Mouse (Mus musculus): ENCODE measurements around the gene Krt23. TPM values are rescaled to one million over a fixed set of nuclear protein-coding genes. Genes with fewer than 3 reads are reported as not detected.

Krt23 gene
- polyA plus RNA-seq, 1 experiment from 2014 or later, result not detected

GRCm38 (mm10) chr11:99473433-99473832, 19.5 kb downstream of the Krt23 start:
- 80% methylated on average over 6 of the region's 6 CpGs for WGBS
- H3K27me3 ChIP-seq (replicated peaks), result no peaks in the 10 kb centered on the region

GRCm38 (mm10) chr11:99472405-99472804, 20.5 kb downstream of the Krt23 start:
- H3K27me3 ChIP-seq (replicated peaks), result no peaks in the 10 kb centered on the region
- H3K9me3 ChIP-seq, result no peaks in the 10 kb centered on the region
- no peak overlapping the region for H3K4me2 ChIP-seq (replicated peaks)
- H3K36me3 ChIP-seq, result no peaks in the 10 kb centered on the region
- H3K4me3 ChIP-seq, result no peak overlapping the region
- 82% methylated on average over 4 of the region's 4 CpGs for WGBS
- no peak overlapping the region for H3K9ac ChIP-seq
- H3K4me1 ChIP-seq, result no peaks in the 10 kb centered on the region
- no peak overlapping the region for H3K27ac ChIP-seq
- no peak for ATAC-seq (ENCODE audit: low FRiP score, low read depth)

More at GRCm38 (mm10) chr11:99473433-99473832, 19.5 kb downstream of the Krt23 start:
- Histone ChIP-seq H3K4me2 (replicated peaks) (no peak overlapping the region), H3K9me3 (no peaks in the 10 kb centered on the region), H3K27ac (no peak overlapping the region), H3K9ac (no peak overlapping the region), H3K4me1 (no peaks in the 10 kb centered on the region), H3K4me3 (no peak overlapping the region), H3K36me3 (no peaks in the 10 kb centered on the region)
- no peak for ATAC-seq (ENCODE audit: low FRiP score, low read depth)

GRCm38 (mm10) chr11:99471946-99472345, 21.0 kb downstream of the Krt23 start:
- Histone ChIP-seq H3K4me1 (no peaks in the 10 kb centered on the region), H3K4me3 (no peak overlapping the region), H3K36me3 (no peaks in the 10 kb centered on the region), H3K27ac (no peak overlapping the region), H3K4me2 (replicated peaks) (no peak overlapping the region), H3K27me3 (replicated peaks) (no peaks in the 10 kb centered on the region), H3K9me3 (no peaks in the 10 kb centered on the region), H3K9ac (no peak overlapping the region)
- WGBS, result 95% methylated on average over 6 of the region's 6 CpGs
- no peak for ATAC-seq (ENCODE audit: low FRiP score, low read depth)

- no peaks in the 10 kb centered on the region for H3K27me3 ChIP-seq (replicated peaks)
- H3K27ac ChIP-seq, result no peak overlapping the region
- no peak overlapping the region for H3K4me3 ChIP-seq
- H3K4me2 ChIP-seq (replicated peaks), result no peak overlapping the region
- H3K9me3 ChIP-seq, result no peaks in the 10 kb centered on the region
- ATAC-seq (ENCODE audit: low FRiP score, low read depth), result no peak
- no peaks in the 10 kb centered on the region for H3K36me3 ChIP-seq
- no peak overlapping the region for H3K9ac ChIP-seq
- H3K4me1 ChIP-seq, result no peaks in the 10 kb centered on the region
- 89% methylated on average over 4 of the region's 4 CpGs for WGBS
These were observed 23.7 kb downstream of the Krt23 start for GRCm38 (mm10) chr11:99469228-99469627.

GRCm38 (mm10) chr11:99468566-99468965, 24.4 kb downstream of the Krt23 start:
- 88% methylated on average over 11 of the region's 11 CpGs for WGBS
- H3K4me3 ChIP-seq, result no peak overlapping the region

GRCm38 (mm10) chr11:99466316-99466715, 26.6 kb downstream of the Krt23 start:
- no peak for ATAC-seq (ENCODE audit: low FRiP score, low read depth)
- WGBS, result 33% methylated on average over 7 of the region's 7 CpGs

More at GRCm38 (mm10) chr11:99468566-99468965, 24.4 kb downstream of the Krt23 start:
- Histone ChIP-seq H3K36me3 (no peaks in the 10 kb centered on the region), H3K9ac (no peak overlapping the region), H3K9me3 (no peaks in the 10 kb centered on the region), H3K4me1 (no peaks in the 10 kb centered on the region), H3K4me2 (replicated peaks) (no peak overlapping the region), H3K27ac (no peak overlapping the region), H3K27me3 (replicated peaks) (no peaks in the 10 kb centered on the region)
- no peak for ATAC-seq (ENCODE audit: low FRiP score, low read depth)

GRCm38 (mm10) chr11:99464836-99465235, 28.1 kb downstream of the Krt23 start:
- H3K36me3 ChIP-seq, result no peaks in the 10 kb centered on the region
- no peak overlapping the region for H3K4me3 ChIP-seq
- no peak for ATAC-seq (ENCODE audit: low FRiP score, low read depth)
- no peaks in the 10 kb centered on the region for H3K9me3 ChIP-seq
- H3K27ac ChIP-seq, result no peak overlapping the region
- no peak overlapping the region for H3K4me2 ChIP-seq (replicated peaks)
- 7% methylated on average over 5 of the region's 5 CpGs for WGBS
- no peaks in the 10 kb centered on the region for H3K4me1 ChIP-seq
- H3K27me3 ChIP-seq (replicated peaks), result 0 out of 2 replicates have a peak, but pooled peaks cover 3% of the 10 kb centered on the region
- no peak overlapping the region for H3K9ac ChIP-seq

More at GRCm38 (mm10) chr11:99466316-99466715, 26.6 kb downstream of the Krt23 start:
- Histone ChIP-seq H3K27ac (no peak overlapping the region), H3K36me3 (no peaks in the 10 kb centered on the region), H3K4me2 (replicated peaks) (no peak overlapping the region), H3K27me3 (replicated peaks) (0 out of 2 replicates have a peak, but pooled peaks cover 3% of the 10 kb centered on the region), H3K4me1 (no peaks in the 10 kb centered on the region), H3K9me3 (no peaks in the 10 kb centered on the region), H3K4me3 (no peak overlapping the region), H3K9ac (no peak overlapping the region)

GRCm38 (mm10) chr11:99463155-99463554, 29.8 kb downstream of the Krt23 start:
- 0 out of 2 replicates have a peak, but pooled peaks cover 3% of the 10 kb centered on the region for H3K27me3 ChIP-seq (replicated peaks)
- ATAC-seq (ENCODE audit: low FRiP score, low read depth), result no peak
- H3K4me2 ChIP-seq (replicated peaks), result no peak overlapping the region
- WGBS, result 17% methylated on average over 8 of the region's 8 CpGs
- H3K27ac ChIP-seq, result no peak overlapping the region
- no peak overlapping the region for H3K4me3 ChIP-seq
- no peaks in the 10 kb centered on the region for H3K36me3 ChIP-seq
- H3K9ac ChIP-seq, result no peak overlapping the region
- H3K9me3 ChIP-seq, result no peaks in the 10 kb centered on the region
- H3K4me1 ChIP-seq, result no peaks in the 10 kb centered on the region

- Histone ChIP-seq H3K36me3 (no peaks in the 10 kb centered on the region), H3K4me1 (no peaks in the 10 kb centered on the region), H3K4me3 (no peak overlapping the region), H3K27me3 (replicated peaks) (0 out of 2 replicates have a peak, but pooled peaks cover 3% of the 10 kb centered on the region), H3K9ac (no peak overlapping the region), H3K9me3 (no peaks in the 10 kb centered on the region), H3K27ac (no peak overlapping the region), H3K4me2 (replicated peaks) (no peak overlapping the region)
- no peak for ATAC-seq (ENCODE audit: low FRiP score, low read depth)
- 53% methylated on average over 7 of the region's 7 CpGs for WGBS
These were observed 31.2 kb downstream of the Krt23 start for GRCm38 (mm10) chr11:99461736-99462135.

- Histone ChIP-seq H3K36me3 (no peaks in the 10 kb centered on the region), H3K4me1 (no peaks in the 10 kb centered on the region), H3K4me2 (replicated peaks) (no peak overlapping the region), H3K27ac (no peak overlapping the region), H3K27me3 (replicated peaks) (0 out of 2 replicates have a peak, but pooled peaks cover 3% of the 10 kb centered on the region), H3K9me3 (no peaks in the 10 kb centered on the region), H3K9ac (no peak overlapping the region), H3K4me3 (no peak overlapping the region)
- 75% methylated on average over 7 of the region's 7 CpGs for WGBS
- no peak for ATAC-seq (ENCODE audit: low FRiP score, low read depth)
These were observed 34.0 kb downstream of the Krt23 start for GRCm38 (mm10) chr11:99458887-99459286.

- H3K4me2 ChIP-seq (replicated peaks), result no peak overlapping the region
- H3K9ac ChIP-seq, result no peak overlapping the region
- ATAC-seq (ENCODE audit: low FRiP score, low read depth), result no peak
- no peak overlapping the region for H3K27ac ChIP-seq
- H3K4me1 ChIP-seq, result no peaks in the 10 kb centered on the region
- 52% methylated on average over 10 of the region's 10 CpGs for WGBS
- no peaks in the 10 kb centered on the region for H3K36me3 ChIP-seq
- H3K27me3 ChIP-seq (replicated peaks), result no peaks in the 10 kb centered on the region
- no peaks in the 10 kb centered on the region for H3K9me3 ChIP-seq
- no peak overlapping the region for H3K4me3 ChIP-seq
These were observed 38.2 kb downstream of the Krt23 start for GRCm38 (mm10) chr11:99454759-99455158.

- H3K9ac ChIP-seq, result no peak overlapping the region
- no peaks in the 10 kb centered on the region for H3K27me3 ChIP-seq (replicated peaks)
- WGBS, result 88% methylated on average over 4 of the region's 4 CpGs
- no peaks in the 10 kb centered on the region for H3K4me1 ChIP-seq
- H3K9me3 ChIP-seq, result no peaks in the 10 kb centered on the region
- no peaks in the 10 kb centered on the region for H3K36me3 ChIP-seq
- no peak overlapping the region for H3K4me2 ChIP-seq (replicated peaks)
- no peak overlapping the region for H3K27ac ChIP-seq
- H3K4me3 ChIP-seq, result no peak overlapping the region
- ATAC-seq (ENCODE audit: low FRiP score, low read depth), result no peak
These were observed 38.9 kb downstream of the Krt23 start for GRCm38 (mm10) chr11:99454044-99454443.

- no peaks in the 10 kb centered on the region for H3K27me3 ChIP-seq (replicated peaks)
- no peak overlapping the region for H3K4me3 ChIP-seq
- H3K9ac ChIP-seq, result no peak overlapping the region
- no peaks in the 10 kb centered on the region for H3K36me3 ChIP-seq
- no peak overlapping the region for H3K27ac ChIP-seq
- H3K4me2 ChIP-seq (replicated peaks), result no peak overlapping the region
- no peaks in the 10 kb centered on the region for H3K4me1 ChIP-seq
- H3K9me3 ChIP-seq, result no peaks in the 10 kb centered on the region
- ATAC-seq (ENCODE audit: low FRiP score, low read depth), result no peak
- 58% methylated on average over 2 of the region's 2 CpGs for WGBS
These were observed 44.2 kb downstream of the Krt23 start for GRCm38 (mm10) chr11:99448769-99449168.

Measured in neural tube, embryonic 12.5 days (tissue).